Mouse (Mus musculus): Measurements from ENCODE around the gene Cavin1. TPM values are rescaled to one million over a fixed set of nuclear protein-coding genes. Genes with fewer than 3 reads are reported as not detected.

The Cavin1 gene
- total RNA-seq, 4 experiments from 2014 or later: 321 to 363 (median 344) TPM

- no peak for DNase-seq
Measured at GRCm38 (mm10) chr11:100914415-100914814, 56.3 kb downstream of the Cavin1 start.

- DNase-seq: no peak
Measured at GRCm38 (mm10) chr11:100912401-100913155, 58.1 kb downstream of the Cavin1 start.

DNA sequence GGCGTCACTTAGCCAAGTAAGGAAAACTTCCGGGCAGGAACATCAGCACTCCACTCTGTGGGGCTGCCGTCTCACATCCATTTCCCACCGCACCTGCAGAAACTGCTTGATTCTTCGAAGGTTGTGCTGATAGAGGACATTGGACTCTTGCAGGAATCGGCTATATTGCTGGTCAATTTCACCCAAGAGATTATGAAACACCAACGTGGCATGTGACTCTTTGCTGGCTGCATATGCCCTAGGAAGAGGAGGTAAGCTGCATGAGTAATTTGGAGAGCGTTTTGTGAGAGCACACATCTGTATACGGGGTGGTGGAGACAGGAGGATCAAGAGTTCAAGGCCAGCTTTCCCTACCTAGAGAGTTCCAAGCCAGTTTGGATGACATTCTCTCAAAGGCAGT, 62.1 kb downstream of the Cavin1 start:
- no peak for DNase-seq

DNA sequence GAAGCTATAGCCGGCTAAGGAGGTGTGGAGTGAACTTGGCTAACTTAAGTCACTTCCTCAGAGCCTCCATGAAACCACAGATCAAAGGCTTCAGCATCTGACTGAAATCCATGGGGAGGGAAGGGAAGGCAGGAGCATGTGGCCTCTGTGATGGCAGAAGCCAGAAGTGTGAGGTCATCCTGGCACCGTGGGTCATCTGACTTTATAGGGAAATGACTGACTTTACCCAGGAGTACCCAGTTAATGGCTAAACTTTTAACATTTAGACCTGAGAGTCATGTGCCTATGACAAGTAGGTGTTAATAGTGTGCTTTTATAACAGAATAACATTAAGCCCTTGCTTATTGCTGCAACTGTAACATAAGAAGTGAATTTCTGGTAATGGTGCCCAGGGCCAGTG, 62.6 kb downstream of the Cavin1 start:
- DNase-seq: no peak

GRCm38 (mm10) chr11:100906885-100907284, 63.8 kb downstream of the Cavin1 start:
- no peak for DNase-seq

Other genes starting within 250 kb of the Cavin1 start
- gene Rab5c, start 232.7 kb downstream of the Cavin1 start, total RNA-seq (2022): 100 to 1,000 TPM; 183 to 210 (median 190) TPM
- gene Kcnh4, start 210.9 kb downstream of the Cavin1 start, total RNA-seq (2022): under 1 TPM; 0.15 to 0.31 (median 0.23) TPM
- gene Hcrt, start 208.0 kb downstream of the Cavin1 start, total RNA-seq (2022): not detected
- 10 to 100 TPM; 23.1 to 26.4 (median 24.7) TPM for gene Ghdc, start 199.9 kb downstream of the Cavin1 start, total RNA-seq (2022)
- 10 to 100 TPM; 64.5 to 92.1 (median 73.7) TPM for gene Stat5b, start 120.2 kb downstream of the Cavin1 start, total RNA-seq (2022)
- 10 to 100 TPM; 30.6 to 60.4 (median 41.2) TPM for gene Stat5a, start 111.5 kb downstream of the Cavin1 start, total RNA-seq (2022)
- gene Stat3, start 31.3 kb downstream of the Cavin1 start, total RNA-seq (2022): 100 to 1,000 TPM in 1 of 4 experiments, 10 to 100 TPM in 3; 84.0 to 116 (median 95.7) TPM
- gene Atp6v0a1, start 38.6 kb upstream of the Cavin1 start, total RNA-seq (2022): 100 to 1,000 TPM; 155 to 222 (median 186) TPM
- 10 to 100 TPM; 45.3 to 51.8 (median 49.6) TPM for gene Naglu, start 99.1 kb upstream of the Cavin1 start, total RNA-seq (2022)
- gene Hsd17b1, start 107.5 kb upstream of the Cavin1 start, total RNA-seq (2022): 1 to 10 TPM; 1.7 to 2.4 (median 2.0) TPM
- 100 to 1,000 TPM in 2 of 4 experiments, 10 to 100 TPM in 2; 70.8 to 104 (median 89.9) TPM for gene Coasy, start 111.7 kb upstream of the Cavin1 start, total RNA-seq (2022)
- 10 to 100 TPM; 38.1 to 69.0 (median 47.6) TPM for gene Mlx, start 116.4 kb upstream of the Cavin1 start, total RNA-seq (2022)
- 1 to 10 TPM; 3.6 to 5.9 (median 4.2) TPM for gene Psmc3ip, start 124.5 kb upstream of the Cavin1 start, total RNA-seq (2022)
- gene Retreg3, start 149.0 kb upstream of the Cavin1 start, total RNA-seq (2022): 10 to 100 TPM; 48.0 to 56.4 (median 50.8) TPM
- 10 to 100 TPM; 34.2 to 43.3 (median 36.8) TPM for gene Tubg1, start 149.1 kb upstream of the Cavin1 start, total RNA-seq (2022)
- 10 to 100 TPM in 2 of 4 experiments, 1 to 10 TPM in 2; 6.1 to 11.1 (median 9.9) TPM for gene Tubg2, start 185.0 kb upstream of the Cavin1 start, total RNA-seq (2022)
- 1 to 10 TPM; 5.7 to 7.4 (median 6.4) TPM for gene Cntnap1, start 199.6 kb upstream of the Cavin1 start, total RNA-seq (2022)
- gene Plekhh3, start 200.5 kb upstream of the Cavin1 start, total RNA-seq (2022): 10 to 100 TPM; 26.9 to 44.3 (median 30.4) TPM
- under 1 TPM; 0.15 to 0.70 (median 0.36) TPM for gene Ccr10, start 204.6 kb upstream of the Cavin1 start, total RNA-seq (2022)